Mouse (Mus musculus): ENCODE data around the gene Sass6. TPM values are rescaled to one million over a fixed set of nuclear protein-coding genes. Genes with fewer than 3 reads are reported as not detected.
"Not testable (repeated sequence)": the region's sequence is repeated elsewhere in the genome, so short reads cannot be mapped to it uniquely, and the experiment has no call there.

Gene Sass6
- polyA plus RNA-seq, 1 experiment: 2.2 TPM

DNA sequence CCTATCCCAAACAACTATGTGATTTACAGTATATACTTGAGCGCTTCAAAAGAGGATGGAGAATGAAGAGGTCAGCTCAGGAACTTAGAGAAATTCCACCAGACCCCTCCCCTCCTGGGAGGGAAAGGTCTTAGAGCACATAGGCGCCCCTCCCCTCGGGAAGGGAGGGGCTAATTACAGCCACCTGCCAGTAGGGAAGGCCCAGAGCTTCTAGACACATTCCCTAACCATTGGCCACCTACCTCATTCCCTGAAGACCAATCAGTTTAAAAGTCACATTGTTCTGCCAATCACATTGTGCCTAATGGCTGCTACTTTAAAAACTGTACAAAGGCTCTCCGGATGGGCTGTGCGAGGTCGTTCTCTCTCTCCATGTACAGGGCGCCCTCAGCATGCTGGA, 27.9 kb downstream of the Sass6 start:
- no peak for DNase-seq (ENCODE audit: low read depth, low spot score)
- WGBS: 93% methylated on average over 7 of the region's 7 CpGs

- 72% methylated on average over 1 of the region's 1 CpGs for WGBS
- DNase-seq (ENCODE audit: low read depth, low spot score): no peak
These were observed 36.7 kb downstream of the Sass6 start for GRCm38 (mm10) chr3:116631459-116631858.

- WGBS: 70% methylated on average over 3 of the region's 3 CpGs
- no peak for DNase-seq (ENCODE audit: low read depth, low spot score)
These were observed 38.2 kb downstream of the Sass6 start for GRCm38 (mm10) chr3:116632971-116633370.

DNA sequence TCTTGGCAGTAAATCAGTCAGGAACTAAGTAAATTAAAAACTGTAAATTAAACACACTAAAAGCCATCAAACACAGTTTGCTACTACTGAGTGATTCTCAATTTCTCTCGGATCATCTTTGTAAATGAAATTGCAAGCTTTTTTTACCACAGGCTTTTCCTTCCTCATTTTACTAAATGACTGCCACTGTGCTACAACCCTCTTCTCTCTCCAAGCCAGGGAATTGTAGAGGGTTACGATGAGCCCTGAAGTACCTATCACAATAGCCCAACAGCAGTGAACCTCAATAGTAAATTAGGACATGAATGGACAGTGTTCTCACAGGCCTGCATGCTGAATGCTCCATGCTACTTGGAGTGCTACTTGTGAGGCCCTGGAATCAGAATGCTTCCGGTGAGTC, 39.3 kb downstream of the Sass6 start:
- WGBS: 80% methylated on average over 3 of the region's 3 CpGs
- DNase-seq (ENCODE audit: low read depth, low spot score): no peak

DNA sequence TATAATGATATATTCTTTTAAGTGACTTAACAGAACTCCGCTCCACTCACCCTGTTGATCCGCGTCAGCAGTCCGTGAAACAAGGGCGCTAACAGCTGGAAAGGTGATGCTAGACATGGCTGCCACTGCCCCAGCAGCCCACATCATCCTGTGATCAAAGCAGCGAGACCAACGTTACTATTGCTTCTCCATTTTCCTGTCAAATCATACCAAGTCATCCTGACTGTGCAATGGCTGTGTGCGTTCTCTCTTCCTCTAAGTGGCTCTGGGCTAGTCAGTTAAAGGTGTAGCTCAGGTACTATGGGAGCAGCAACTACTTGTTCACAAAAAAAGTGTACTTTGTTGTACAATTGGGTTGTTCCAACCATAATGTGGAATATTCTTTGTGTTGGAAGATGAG, 40.1 kb downstream of the Sass6 start:
- 92% methylated on average over 8 of the region's 8 CpGs for WGBS
- no peak for DNase-seq (ENCODE audit: low read depth, low spot score)

GRCm38 (mm10) chr3:116635799-116636198, 41.0 kb downstream of the Sass6 start:
- DNase-seq (ENCODE audit: low read depth, low spot score): no peak
- WGBS: 49% methylated on average over 5 of the region's 5 CpGs

GRCm38 (mm10) chr3:116637693-116638476, 43.1 kb downstream of the Sass6 start:
- WGBS: 28% methylated on average over 9 of the region's 9 CpGs
- DNase-seq (ENCODE audit: low read depth, low spot score): no peak

GRCm38 (mm10) chr3:116638572-116638971, 43.8 kb downstream of the Sass6 start:
- DNase-seq (ENCODE audit: low read depth, low spot score): no peak
- WGBS: 80% methylated on average over 7 of the region's 7 CpGs

DNA sequence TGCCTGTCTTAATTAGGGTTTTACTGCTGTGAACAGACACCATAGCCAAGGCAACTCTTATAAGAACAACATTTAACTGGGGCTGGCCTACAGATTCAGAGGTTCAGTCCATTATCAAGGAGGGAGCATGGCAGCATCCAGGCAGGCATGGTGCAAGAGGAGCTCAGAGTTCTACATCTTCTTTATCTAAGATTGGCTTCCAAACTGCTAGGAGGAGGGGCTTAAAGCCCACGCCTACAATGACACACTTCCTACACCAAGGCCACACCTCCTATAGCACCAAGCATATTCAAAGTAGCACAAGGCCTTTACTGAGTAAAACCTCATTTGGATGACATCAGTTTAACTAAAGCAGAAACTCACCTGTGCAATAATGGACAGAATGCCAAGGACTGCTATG, 45.2 kb downstream of the Sass6 start:
- no peak for DNase-seq (ENCODE audit: low read depth, low spot score)
- WGBS: 81% methylated on average over 1 of the region's 1 CpGs

DNA sequence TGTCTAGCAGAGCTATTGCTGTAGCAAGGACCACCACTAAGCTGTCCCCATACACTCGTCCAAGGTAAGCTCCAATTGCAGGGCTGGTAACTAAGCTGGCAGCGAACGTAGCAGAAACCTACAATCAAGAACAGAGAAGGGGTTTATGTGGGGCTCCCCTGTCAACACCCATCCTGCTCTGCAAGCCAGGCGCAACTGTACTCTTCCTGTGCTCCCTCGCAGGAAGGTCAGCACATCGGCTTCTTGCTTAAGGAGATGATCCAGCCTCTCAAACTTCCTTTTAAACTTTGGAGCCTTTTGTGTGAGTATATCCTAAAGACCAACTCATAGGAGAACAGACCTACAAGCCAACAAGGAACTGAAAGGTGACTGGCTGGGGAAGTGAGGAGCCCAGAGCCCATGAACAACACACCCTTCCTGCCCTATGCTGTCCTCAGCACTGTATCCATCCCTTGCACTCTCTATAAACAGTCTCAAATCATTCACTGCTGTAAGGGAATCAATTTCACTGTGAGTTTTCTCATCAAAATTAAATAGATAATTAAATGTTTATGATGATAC, 47.1 kb downstream of the Sass6 start:
- 90% methylated on average over 6 of the region's 6 CpGs for WGBS
- DNase-seq (ENCODE audit: low read depth, low spot score): no peak

- 88% methylated on average over 2 of the region's 2 CpGs for WGBS
- DNase-seq (ENCODE audit: low read depth, low spot score): no peak
These were observed 47.6 kb downstream of the Sass6 start for GRCm38 (mm10) chr3:116642373-116642772.

GRCm38 (mm10) chr3:116646387-116646786, 51.6 kb downstream of the Sass6 start:
- 96% methylated on average over 1 of the region's 1 CpGs for WGBS
- DNase-seq (ENCODE audit: low read depth, low spot score): no peak

DNA sequence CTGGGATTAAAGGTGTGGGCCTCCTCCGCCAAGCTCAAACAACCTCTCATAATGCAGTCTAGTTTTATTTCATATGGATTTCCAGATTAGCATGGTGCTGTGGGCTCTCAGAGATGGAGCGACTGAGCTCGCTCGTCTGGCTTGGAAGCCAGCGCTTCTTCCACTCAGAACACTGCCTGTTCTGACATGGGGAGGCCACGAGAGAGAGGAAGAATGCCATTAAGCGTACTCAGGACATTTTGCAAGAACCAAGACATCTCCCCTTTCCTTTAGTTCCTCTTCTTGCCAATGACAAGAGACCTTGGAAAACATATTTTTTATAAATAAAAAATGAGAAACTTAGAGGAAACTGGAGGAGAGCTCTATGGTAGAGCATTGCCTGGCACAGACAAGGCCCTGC, 54.0 kb downstream of the Sass6 start:
- 91% methylated on average over 7 of the region's 7 CpGs for WGBS
- DNase-seq (ENCODE audit: low read depth, low spot score): no peak

- WGBS: 94% methylated on average over 9 of the region's 9 CpGs
These were observed 55.9 kb downstream of the Sass6 start for GRCm38 (mm10) chr3:116650698-116651097.

GRCm38 (mm10) chr3:116652033-116652446, 57.3 kb downstream of the Sass6 start:
- no peak for DNase-seq (ENCODE audit: low read depth, low spot score)
- 28% methylated on average over 3 of the region's 3 CpGs for WGBS

More at GRCm38 (mm10) chr3:116650698-116651097, 55.9 kb downstream of the Sass6 start:
- DNase-seq (ENCODE audit: low read depth, low spot score): no peak

DNA sequence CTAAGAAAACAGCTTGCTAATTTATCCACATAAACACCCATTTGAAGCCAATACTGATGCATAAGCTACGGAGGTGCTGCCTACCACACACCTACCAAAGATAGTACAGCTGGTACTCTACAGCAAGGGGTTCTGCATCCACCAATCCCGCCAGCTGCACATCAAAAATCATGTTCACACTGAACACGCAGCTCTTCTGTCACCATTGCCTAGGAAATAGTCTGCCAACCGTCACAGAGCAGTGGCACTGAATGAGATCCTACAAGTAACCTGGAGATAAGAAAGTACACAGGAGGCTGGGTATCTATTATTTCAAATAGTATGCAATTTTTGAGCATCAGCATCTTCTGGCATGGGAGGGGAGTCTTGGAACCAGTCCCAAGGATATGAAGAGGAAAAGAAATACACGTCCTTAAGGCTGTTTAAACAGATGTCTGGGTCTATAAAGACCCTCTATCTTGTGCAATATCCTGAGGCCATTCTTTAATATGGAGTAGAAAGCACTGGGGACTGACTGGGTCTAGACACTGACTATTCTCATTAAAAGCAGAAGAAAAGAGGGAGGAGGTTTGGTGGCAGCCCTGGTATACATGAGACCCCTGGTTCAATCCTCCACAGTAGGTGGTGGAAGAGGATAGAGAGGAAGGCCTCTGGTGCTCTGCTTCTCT, 58.6 kb downstream of the Sass6 start:
- 63% methylated on average over 5 of the region's 5 CpGs for WGBS

GRCm38 (mm10) chr3:116654051-116654450, 59.3 kb downstream of the Sass6 start:
- not testable (repeated sequence) for DNase-seq (ENCODE audit: low read depth, low spot score)
- 76% methylated on average over 11 of the region's 11 CpGs for WGBS

More for the DNA sequence above, 58.6 kb downstream of the Sass6 start:
- DNase-seq (ENCODE audit: low read depth, low spot score): no peak

DNA sequence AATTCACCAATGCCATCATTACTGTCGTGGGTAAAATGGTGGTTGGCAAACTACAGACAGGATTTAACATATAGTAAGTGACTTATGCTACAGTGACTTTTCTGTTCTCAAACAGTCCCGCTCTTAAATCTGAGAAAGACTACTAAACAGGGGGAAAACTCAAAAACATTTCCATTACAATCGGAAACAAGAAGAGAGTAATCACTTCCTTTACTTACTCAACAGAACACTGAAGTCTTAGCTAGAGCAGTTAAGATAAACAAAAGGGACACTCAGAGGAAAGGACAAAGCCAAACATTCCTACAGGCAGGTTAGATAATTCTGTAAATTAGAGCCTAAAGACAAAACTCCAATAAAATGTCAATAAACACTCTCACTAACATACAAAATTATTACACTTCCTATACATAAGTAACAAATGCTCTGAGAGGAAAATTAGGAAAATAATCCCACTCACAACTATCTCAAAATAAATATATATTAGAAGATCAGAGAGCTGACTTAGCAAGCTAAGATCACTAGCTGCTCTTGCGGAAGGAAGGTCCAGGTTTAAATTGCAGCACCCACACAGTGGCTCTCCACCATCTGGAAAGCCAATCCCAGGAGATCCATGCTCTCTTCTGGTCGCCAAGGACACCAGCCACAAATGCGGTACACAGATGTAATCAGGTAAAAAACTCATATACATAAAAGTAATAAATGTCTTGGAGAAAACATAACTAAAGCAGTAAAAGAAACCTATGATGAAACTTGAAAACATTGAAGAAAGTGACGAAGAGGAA, 61.6 kb downstream of the Sass6 start:
- DNase-seq (ENCODE audit: low read depth, low spot score): no peak
- WGBS: 75% methylated on average over 7 of the region's 7 CpGs

GRCm38 (mm10) chr3:116658928-116659565, 64.3 kb downstream of the Sass6 start:
- DNase-seq (ENCODE audit: low read depth, low spot score): no peak
- 86% methylated on average over 15 of the region's 15 CpGs for WGBS

Data from large intestine, adult 2 months (tissue).